Mouse (Mus musculus) neural tube, embryonic 11.5 days (tissue): Measurements from ENCODE around the gene Gm10840. TPM values are rescaled to one million over a fixed set of nuclear protein-coding genes. Genes with fewer than 3 reads are reported as not detected.

Experiments used
- ATAC-seq: fragments of 200-750 bp; cut with Nextera tagmentation; 2 replicates; pipeline ENCODE4 v1.8.0; 2017; ENCODE audit warnings: moderate number of reproducible peaks, mild to moderate bottlenecking, moderate TSS enrichment, moderate library complexity; ENCODE audit not compliant: insufficient read depth, low FRiP score, low TSS enrichment
- DNase-seq: peaks from one replicate; pipeline ENCODE4 v3.0.0-alpha.2; 2015; ENCODE audit warnings: low spot score
- H3K27ac ChIP-seq: fragments of 300-500 bp; sonication (generic); 2 replicates; pipeline ENCODE4 v1.5.1; 2014; ENCODE audit warnings: low read depth, mild to moderate bottlenecking, low read length
- H3K27me3 ChIP-seq: fragments of 300-500 bp; sonication (generic); 2 replicates; pipeline ENCODE4 v1.6.1; 2014; ENCODE audit warnings: mild to moderate bottlenecking, low read length, mixed read lengths; ENCODE audit not compliant: control insufficient read depth, insufficient read depth
- H3K36me3 ChIP-seq: fragments of 300-500 bp; sonication (generic); 2 replicates; pipeline ENCODE4 v1.6.1; 2014; ENCODE audit warnings: mild to moderate bottlenecking, low read length, moderate library complexity, mixed read lengths; ENCODE audit not compliant: control insufficient read depth, insufficient read depth
- H3K4me1 ChIP-seq: fragments of 300-500 bp; sonication (generic); 2 replicates; pipeline ENCODE4 v1.6.1; 2014; ENCODE audit warnings: low read length, mixed read lengths; ENCODE audit not compliant: control insufficient read depth, insufficient read depth
- H3K4me2 ChIP-seq: fragments of 300-500 bp; sonication (generic); 2 replicates; pipeline ENCODE4 v1.6.1; 2014; ENCODE audit warnings: low read depth, mild to moderate bottlenecking, moderate library complexity
- H3K4me3 ChIP-seq: fragments of 300-500 bp; sonication (generic); 2 replicates; pipeline ENCODE4 v1.5.1; 2014; ENCODE audit warnings: low read depth, low read length
- H3K9ac ChIP-seq: fragments of 300-500 bp; sonication (generic); 2 replicates; pipeline ENCODE4 v1.6.1; 2014; ENCODE audit warnings: mild to moderate bottlenecking, low read length
- H3K9me3 ChIP-seq: fragments of 300-500 bp; sonication (generic); 2 replicates; pipeline ENCODE4 v1.6.1; 2016; ENCODE audit warnings: low read length; ENCODE audit not compliant: control insufficient read depth
- WGBS: fragments of 180-500 bp; shearing (Covaris S2); extraction: QIAGEN DNeasy Blood & Tissue Kit; methylation state at CpG from one replicate; pipeline ENCODE4 v1.1.7; 2014; 5-methylcytosine and 5-hydroxymethylcytosine counted together
- polyA plus RNA-seq: library from polyadenylated mRNA; unstranded; fragments of >200 nt; fragmentation: Nextera tagmentation; extraction: Ambion mirVana; gene quantifications from 2 replicates; pipeline ENCODE4 v1.2.1, GENCODE M21; 2014

Gm10840 gene
- polyA plus RNA-seq, 1 experiment from 2014 or later: not detected

- H3K4me1 ChIP-seq: no peaks in the 10 kb centered on the region
Measured at GRCm38 (mm10) chr11:106170807-106171206, 10.2 kb downstream of the Gm10840 start.

GRCm38 (mm10) chr11:106173228-106173627, 12.6 kb downstream of the Gm10840 start:
- H3K4me1 ChIP-seq: no peaks in the 10 kb centered on the region
- no peak overlapping the region for H3K27ac ChIP-seq
- ATAC-seq (no peak), DNase-seq (no peak)
- WGBS: 98% methylated on average over 2 of the region's 2 CpGs
- H3K4me2 ChIP-seq: no peak overlapping the region
- no peaks in the 10 kb centered on the region for H3K27me3 ChIP-seq
- no peak overlapping the region for H3K9ac ChIP-seq
- H3K36me3 ChIP-seq: 0 out of 2 replicates have a peak, but pooled peaks cover 2% of the 10 kb centered on the region
- no peak overlapping the region for H3K4me3 ChIP-seq
- no peaks in the 10 kb centered on the region for H3K9me3 ChIP-seq

More at GRCm38 (mm10) chr11:106170807-106171206, 10.2 kb downstream of the Gm10840 start:
- DNase-seq: no peak
- Histone ChIP-seq H3K27me3 (no peaks in the 10 kb centered on the region), H3K4me2 (no peak overlapping the region), H3K9me3 (no peaks in the 10 kb centered on the region), H3K27ac (no peak overlapping the region), H3K36me3 (peaks cover 4% of the 10 kb centered on the region; the same call in 1 of the 2 replicates), H3K9ac (no peak overlapping the region), H3K4me3 (no peak overlapping the region)
- ATAC-seq: no peak
- 84% methylated on average over 7 of the region's 7 CpGs for WGBS

- H3K36me3 ChIP-seq: 0 out of 2 replicates have a peak, but pooled peaks cover 2% of the 10 kb centered on the region
- 83% methylated on average over 5 of the region's 5 CpGs for WGBS
- no peaks in the 10 kb centered on the region for H3K9me3 ChIP-seq
- H3K4me3 ChIP-seq: no peak overlapping the region
- DNase-seq (no peak), ATAC-seq (no peak)
- no peaks in the 10 kb centered on the region for H3K4me1 ChIP-seq
- no peak overlapping the region for H3K4me2 ChIP-seq
- no peaks in the 10 kb centered on the region for H3K27me3 ChIP-seq
- no peak overlapping the region for H3K9ac ChIP-seq
- no peak overlapping the region for H3K27ac ChIP-seq
Measured at GRCm38 (mm10) chr11:106174372-106174771, 13.7 kb downstream of the Gm10840 start.

GRCm38 (mm10) chr11:106175081-106175480, 14.4 kb downstream of the Gm10840 start:
- no peak for ATAC-seq
- WGBS: 62% methylated on average over 3 of the region's 3 CpGs
- no peak overlapping the region for H3K9ac ChIP-seq

GRCm38 (mm10) chr11:106176372-106176771, 15.7 kb downstream of the Gm10840 start:
- H3K4me1 ChIP-seq: no peaks in the 10 kb centered on the region
- no peak overlapping the region for H3K4me2 ChIP-seq
- DNase-seq (no peak), ATAC-seq (no peak)
- no peaks in the 10 kb centered on the region for H3K27me3 ChIP-seq
- 0 out of 2 replicates have a peak, but pooled peaks cover 2% of the 10 kb centered on the region for H3K36me3 ChIP-seq
- H3K9me3 ChIP-seq: no peaks in the 10 kb centered on the region
- H3K4me3 ChIP-seq: no peak overlapping the region
- WGBS: 88% methylated on average over 5 of the region's 5 CpGs
- H3K9ac ChIP-seq: no peak overlapping the region
- H3K27ac ChIP-seq: no peak overlapping the region

More at GRCm38 (mm10) chr11:106175081-106175480, 14.4 kb downstream of the Gm10840 start:
- 0 out of 2 replicates have a peak, but pooled peaks cover 2% of the 10 kb centered on the region for H3K36me3 ChIP-seq
- H3K4me1 ChIP-seq: no peaks in the 10 kb centered on the region
- H3K4me2 ChIP-seq: no peak overlapping the region
- H3K27me3 ChIP-seq: no peaks in the 10 kb centered on the region
- no peaks in the 10 kb centered on the region for H3K9me3 ChIP-seq
- H3K27ac ChIP-seq: no peak overlapping the region
- no peak overlapping the region for H3K4me3 ChIP-seq
- DNase-seq: no peak

- DNase-seq: no peak
- 79% methylated on average over 5 of the region's 5 CpGs for WGBS
Measured at GRCm38 (mm10) chr11:106178036-106178782, 17.6 kb downstream of the Gm10840 start.

GRCm38 (mm10) chr11:106179711-106180448, 19.2 kb downstream of the Gm10840 start:
- Histone ChIP-seq H3K9me3 (no peaks in the 10 kb centered on the region), H3K4me2 (no peak overlapping the region), H3K4me3 (no peak overlapping the region), H3K9ac (no peak overlapping the region), H3K27me3 (no peaks in the 10 kb centered on the region), H3K36me3 (no peaks in the 10 kb centered on the region), H3K4me1 (no peaks in the 10 kb centered on the region), H3K27ac (no peak overlapping the region)
- ATAC-seq (no peak), DNase-seq (no peak)
- WGBS: 81% methylated on average over 7 of the region's 7 CpGs

More at GRCm38 (mm10) chr11:106178036-106178782, 17.6 kb downstream of the Gm10840 start:
- H3K4me3 ChIP-seq: no peak overlapping the region
- H3K27me3 ChIP-seq: no peaks in the 10 kb centered on the region
- ATAC-seq: no peak
- no peaks in the 10 kb centered on the region for H3K4me1 ChIP-seq
- no peaks in the 10 kb centered on the region for H3K36me3 ChIP-seq
- no peak overlapping the region for H3K4me2 ChIP-seq
- H3K27ac ChIP-seq: no peak overlapping the region
- no peak overlapping the region for H3K9ac ChIP-seq
- no peaks in the 10 kb centered on the region for H3K9me3 ChIP-seq

- no peaks in the 10 kb centered on the region for H3K27me3 ChIP-seq
- ATAC-seq (no peak), DNase-seq (no peak)
- H3K27ac ChIP-seq: no peak overlapping the region
- H3K4me3 ChIP-seq: no peak overlapping the region
- no peaks in the 10 kb centered on the region for H3K9me3 ChIP-seq
- H3K4me1 ChIP-seq: no peaks in the 10 kb centered on the region
- H3K9ac ChIP-seq: no peak overlapping the region
- no peak overlapping the region for H3K4me2 ChIP-seq
- no peaks in the 10 kb centered on the region for H3K36me3 ChIP-seq
- WGBS: 89% methylated on average over 2 of the region's 2 CpGs
Measured at GRCm38 (mm10) chr11:106180449-106180801, 19.8 kb downstream of the Gm10840 start.
